Mouse (Mus musculus): ENCODE results near the gene Stip1.

Stip1 gene

DNA sequence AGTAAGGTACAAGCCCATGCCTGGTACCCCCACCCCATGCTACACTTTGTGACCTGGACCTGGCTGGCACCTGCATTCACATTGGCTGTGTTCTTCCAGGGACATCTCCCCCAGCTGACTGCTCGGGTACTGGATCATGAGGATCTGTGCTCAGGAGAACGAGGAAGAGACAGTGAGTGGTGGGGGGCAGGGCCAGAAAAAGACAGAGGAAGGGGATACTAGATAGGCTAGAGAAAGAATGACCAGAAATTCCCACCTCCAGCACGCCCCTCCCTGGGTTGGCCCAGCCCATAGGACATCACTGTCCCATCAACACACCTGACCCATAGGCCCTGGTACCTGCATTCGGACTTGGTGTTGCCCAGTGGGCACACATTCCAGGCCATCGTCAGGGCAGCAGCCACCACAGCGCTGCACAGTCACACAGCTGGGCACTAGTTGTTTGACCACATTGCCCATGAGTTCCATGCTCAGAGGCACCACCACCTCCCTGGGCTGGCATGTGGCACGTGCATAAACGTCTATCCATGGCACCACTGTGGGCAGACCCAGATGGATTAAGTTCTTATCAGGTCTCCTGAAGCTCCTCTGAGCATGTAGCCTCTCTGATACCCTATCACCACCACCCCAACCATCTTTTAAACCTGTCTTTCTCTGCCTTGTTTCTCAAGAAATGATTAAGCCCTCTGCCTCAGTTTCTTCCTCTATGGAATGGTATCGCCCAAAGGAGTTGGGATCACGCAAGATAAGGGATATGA, 53.6 kb downstream of the Stip1 start:
- no peak for DNase-seq (ENCODE audit: low spot score in 2 of 2)

DNA sequence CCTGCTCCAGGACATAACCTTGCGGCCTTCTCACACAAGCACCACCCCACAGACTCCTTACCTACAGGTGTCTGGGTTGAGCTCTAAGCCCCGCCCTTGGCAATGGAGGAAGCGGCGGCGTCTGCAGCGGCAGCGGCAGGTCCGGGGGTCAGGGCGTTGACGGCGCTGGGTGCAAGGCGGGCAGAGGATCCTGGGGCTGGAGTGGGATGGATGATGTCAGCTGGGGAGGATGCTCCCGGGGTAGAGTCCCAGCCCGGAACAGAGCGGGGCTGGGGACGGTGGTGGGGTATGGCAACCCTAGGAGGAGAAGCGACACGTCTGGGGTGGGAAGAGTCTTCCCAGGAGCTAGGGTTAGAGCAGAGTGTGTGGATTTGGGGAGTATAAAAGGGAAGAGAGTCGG, 54.5 kb downstream of the Stip1 start:
- DNase-seq (ENCODE audit: low spot score in 2 of 2): no peak

GRCm38 (mm10) chr19:6983621-6984020, 56.1 kb downstream of the Stip1 start:
- no peak for DNase-seq (ENCODE audit: low spot score in 2 of 2)

DNA sequence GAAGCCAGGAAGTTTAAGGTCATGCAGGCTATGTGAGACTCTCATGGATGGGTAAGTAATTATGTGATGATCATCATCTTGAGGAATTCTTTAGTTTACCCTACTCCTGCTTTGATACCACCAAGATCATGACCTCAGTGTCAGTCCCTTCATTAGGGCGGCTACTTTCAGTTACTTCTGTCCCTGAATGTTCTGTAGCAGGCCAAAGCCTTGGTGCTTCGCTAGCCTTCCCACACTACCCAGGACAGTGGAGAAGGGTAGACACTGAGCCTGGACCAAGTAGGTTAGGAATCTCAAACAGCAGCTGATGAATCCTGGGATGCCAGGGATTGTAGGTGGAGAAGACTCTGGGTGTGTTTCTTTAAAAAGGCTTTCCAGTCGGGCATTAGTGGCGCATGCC, 58.3 kb downstream of the Stip1 start:
- DNase-seq (ENCODE audit: low spot score in 2 of 2): no peak

DNA sequence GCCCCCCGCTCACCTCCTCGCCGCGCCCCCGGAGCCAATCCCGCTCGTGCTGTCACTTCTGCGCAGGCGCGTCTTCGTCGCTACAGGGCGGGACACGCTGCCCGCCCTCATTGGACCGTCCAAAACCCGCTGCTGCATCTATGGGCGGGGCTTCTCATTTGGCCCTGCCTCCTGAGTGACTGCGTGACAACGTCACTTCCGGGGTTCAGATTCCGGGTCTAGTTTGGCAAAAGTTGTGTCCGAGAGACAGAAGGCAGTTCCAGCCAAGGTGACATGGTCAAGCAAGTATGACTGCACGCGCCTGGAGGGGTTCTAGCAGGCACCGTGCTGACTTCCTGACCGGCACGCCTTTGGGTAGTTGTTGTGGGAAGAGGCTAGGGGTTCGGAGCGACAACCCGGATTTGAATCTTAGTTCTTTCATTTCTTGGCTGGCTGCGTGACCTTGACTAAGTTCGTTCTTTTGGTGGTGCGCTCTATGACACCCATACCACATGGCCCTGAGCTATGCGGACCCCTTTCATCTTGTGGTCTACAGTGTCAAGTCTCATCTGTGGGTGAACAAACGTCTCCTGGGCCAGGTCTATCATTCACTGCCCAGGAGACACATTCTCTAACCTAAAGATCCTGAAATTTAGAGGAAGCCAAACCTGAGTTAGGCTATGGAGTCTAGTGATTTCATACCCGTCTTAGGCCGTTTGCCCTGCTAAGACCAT, 59.2 kb downstream of the Stip1 start, which contains the start of gene Fkbp2:
Gene Fkbp2, minus strand, starts transcription at position 121 of the 713 bp plus-strand sequence.
- DNase-seq (ENCODE audit: low spot score in 2 of 2): peak in 1 of 2 experiments; percentile 99

DNA sequence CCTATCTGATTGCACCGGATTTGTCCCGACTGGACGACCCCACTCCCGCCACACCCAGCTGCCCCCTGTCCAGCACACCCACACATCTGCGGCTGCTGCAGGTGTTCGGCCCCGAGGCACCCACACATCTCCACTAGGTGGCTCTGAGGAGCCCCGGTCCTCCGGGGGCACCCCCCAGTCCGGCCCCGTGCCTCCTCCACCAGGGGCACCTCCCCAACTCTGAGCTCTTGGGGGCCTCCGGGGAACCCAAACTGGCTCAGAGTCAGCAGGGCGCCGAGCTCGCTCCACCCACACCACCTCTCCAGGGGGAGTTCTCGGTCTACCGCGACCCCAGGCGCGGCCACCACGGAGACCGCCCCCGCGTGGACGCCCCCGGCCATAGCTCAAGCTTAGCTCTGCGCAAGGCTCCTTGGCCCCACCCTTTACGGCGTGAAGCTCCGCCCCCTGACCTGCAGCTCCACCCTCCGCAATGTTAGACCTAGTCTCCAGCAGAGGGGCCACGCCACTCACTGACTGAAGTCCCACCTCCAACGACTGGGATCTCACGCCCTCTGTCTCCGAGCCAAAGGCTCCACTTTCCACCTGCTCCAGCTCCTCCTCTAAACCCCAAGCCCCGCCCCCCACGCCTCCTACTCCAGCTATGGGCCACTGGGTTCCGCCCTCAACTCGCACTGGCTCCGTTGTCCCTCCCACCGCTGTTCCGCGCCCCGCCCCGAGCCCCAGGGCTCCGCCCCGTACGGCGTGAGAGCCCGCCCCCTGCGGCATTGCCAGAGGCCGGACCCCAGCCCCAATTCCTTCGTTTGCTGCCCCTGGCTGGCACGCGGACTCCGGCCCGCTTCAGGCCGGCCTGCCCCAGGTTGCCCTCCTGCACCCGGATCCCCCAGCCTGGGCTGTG, 60.0 kb downstream of the Stip1 start:
- peak; percentile 99 to 100 for DNase-seq (ENCODE audit: low spot score in 2 of 2)

- no peak for DNase-seq (ENCODE audit: low spot score in 2 of 2)
Measured at GRCm38 (mm10) chr19:6979001-6979479, 60.7 kb downstream of the Stip1 start.

DNA sequence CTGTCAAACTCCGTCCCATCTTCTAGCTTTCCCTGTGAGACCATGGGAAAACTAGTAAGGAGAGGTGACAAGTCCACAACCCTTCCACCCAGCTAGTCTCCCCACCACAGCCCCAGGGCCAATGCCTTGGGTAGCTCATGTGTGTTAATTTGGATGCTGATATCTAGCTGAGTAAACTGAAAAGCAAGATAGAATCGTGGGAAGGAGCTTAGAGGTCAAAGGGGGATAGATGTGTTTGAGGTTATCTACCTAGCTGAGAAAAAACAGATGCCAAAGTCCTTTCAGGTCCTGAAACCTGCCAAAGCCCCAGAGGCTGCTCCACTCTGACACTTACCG, 61.2 kb downstream of the Stip1 start:
- DNase-seq (ENCODE audit: low spot score in 2 of 2): no peak

GRCm38 (mm10) chr19:6977759-6978638, 61.8 kb downstream of the Stip1 start:
- no peak for DNase-seq (ENCODE audit: low spot score in 2 of 2)

DNA sequence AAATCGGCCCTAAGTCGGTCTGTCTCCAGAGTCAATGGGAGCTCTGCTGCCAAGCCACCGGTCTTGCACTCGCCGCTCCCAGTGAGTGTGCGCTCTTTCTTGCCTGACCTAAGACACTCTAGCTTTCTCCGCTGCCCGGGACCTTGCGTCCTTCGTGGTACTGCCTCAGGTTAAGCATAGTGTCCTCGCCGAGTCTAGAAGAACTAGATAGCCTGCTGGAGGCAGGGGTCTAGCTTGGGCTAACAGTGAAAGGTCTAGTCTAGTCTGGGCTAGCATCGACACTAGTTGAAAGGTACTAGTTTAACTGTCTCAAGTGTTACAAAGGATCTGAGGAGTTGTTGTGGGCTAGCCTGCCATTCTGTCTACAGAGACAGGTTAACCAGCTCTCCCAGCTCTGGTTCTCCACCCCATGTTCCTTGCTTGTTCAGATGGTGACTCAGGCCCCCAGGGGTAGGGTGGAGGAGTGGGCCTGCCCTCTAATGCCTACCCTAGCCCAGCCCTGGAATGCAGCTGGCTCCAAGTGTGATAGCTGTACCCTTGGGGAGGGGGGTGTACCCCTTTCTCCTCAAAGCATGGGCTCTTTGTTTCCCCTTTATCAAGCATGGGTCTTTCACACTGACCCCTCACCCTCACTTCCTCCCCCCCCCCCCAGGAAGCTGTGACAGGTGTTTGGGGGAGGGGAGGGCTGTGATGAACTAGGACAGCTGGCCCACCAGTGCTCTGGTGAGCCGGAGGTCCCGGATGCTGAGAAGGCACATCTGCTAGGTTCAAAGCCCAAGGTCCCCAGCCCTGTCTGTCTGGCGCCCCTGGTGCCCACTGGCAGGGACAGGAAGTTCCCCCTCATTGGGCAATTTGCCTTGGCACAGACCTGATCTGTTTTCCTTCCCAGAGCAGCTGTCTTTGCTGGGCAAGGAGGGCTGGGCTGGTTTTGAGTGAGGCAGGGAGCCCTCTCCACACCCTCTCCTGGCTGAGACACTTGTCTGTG, 63.9 kb downstream of the Stip1 start, which contains the start of gene Plcb3:
Gene Plcb3, minus strand, starts transcription at position 934 of the 985 bp plus-strand sequence.
- DNase-seq (ENCODE audit: low spot score in 2 of 2): peak in 1 of 2 experiments; percentile 54

DNA sequence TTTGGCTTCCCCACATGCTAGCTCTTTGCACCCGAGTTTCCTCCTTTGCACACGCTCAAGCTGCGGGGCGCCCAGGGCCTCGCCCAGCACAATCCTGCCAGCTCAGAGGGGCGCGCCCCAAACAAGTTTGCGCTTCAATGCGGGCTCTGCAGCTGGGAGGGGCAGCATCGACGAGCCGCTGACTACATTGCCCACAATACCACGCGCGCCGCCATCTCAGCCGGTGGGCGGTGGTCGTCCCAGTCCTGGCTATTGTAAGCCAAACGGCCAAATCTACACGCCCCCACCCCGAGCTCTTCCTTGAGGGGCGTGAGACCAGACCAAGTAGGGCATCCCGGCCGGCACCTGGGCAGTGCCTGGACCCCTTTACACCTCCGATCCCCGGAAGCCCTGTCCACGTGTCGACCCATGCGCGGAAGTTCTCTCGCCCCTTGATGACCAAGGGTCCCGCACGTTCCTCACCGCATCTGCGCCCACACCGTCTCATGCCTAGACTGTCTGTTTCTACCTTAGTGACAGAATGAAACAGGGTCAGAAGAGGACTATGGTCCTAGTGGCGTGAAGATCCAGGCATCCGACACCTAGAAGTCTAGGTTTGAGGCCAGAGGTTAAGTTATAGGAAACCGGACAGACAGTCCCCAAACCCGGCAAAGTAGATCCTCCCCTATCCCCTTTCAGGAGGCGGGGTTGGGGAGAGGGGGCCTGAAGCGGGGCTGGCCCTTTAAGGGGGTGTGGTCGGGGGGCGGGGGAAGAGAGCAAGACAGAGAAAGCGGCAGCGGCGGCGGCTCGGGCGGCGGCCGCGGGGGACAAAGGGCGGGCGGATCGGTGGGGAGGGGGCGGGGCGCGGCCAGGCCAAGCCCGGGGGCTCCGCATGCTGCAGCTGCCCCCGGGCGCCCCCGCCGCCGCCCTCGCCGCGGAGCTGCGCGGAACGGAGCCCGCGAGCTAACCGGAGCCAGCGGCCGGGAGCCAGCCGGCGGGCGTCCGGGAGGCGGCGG, 65.3 kb downstream of the Stip1 start, which contains the start of gene Ppp1r14b:
Gene Ppp1r14b, plus strand, starts transcription at position 758 of the 995 bp plus-strand sequence.
- DNase-seq (ENCODE audit: low spot score in 2 of 2): peak; percentile 78 to 88

- no peak for DNase-seq (ENCODE audit: low spot score in 2 of 2)
Measured at GRCm38 (mm10) chr19:6973581-6974190, 66.1 kb downstream of the Stip1 start.

- DNase-seq (ENCODE audit: low spot score in 2 of 2): no peak
Measured at GRCm38 (mm10) chr19:6972247-6972917, 67.4 kb downstream of the Stip1 start.

- no peak for DNase-seq (ENCODE audit: low spot score in 2 of 2)
Measured at GRCm38 (mm10) chr19:6971644-6972043, 68.1 kb downstream of the Stip1 start.
